Mouse (Mus musculus) neural tube, embryonic 12.5 days (tissue): Measurements from ENCODE around the gene Rai14. TPM values are rescaled to one million over a fixed set of nuclear protein-coding genes. Genes with fewer than 3 reads are reported as not detected.

Source experiments
- ATAC-seq: fragments of 200-750 bp; cut with Nextera tagmentation; 2 replicates; pipeline ENCODE4 v1.8.0; 2017; ENCODE audit warnings: low read depth, mild to moderate bottlenecking, moderate TSS enrichment, moderate library complexity; ENCODE audit not compliant: low FRiP score
- H3K27ac ChIP-seq: fragments of 300-500 bp; sonication (generic); 2 replicates; pipeline ENCODE4 v1.5.1; 2016
- H3K27me3 ChIP-seq: fragments of 300-500 bp; sonication (generic); replicated peaks from 2 replicates; pipeline ENCODE4 v1.6.1; 2016; ENCODE audit warnings: mild to moderate bottlenecking
- H3K36me3 ChIP-seq: fragments of 300-500 bp; sonication (generic); 2 replicates; pipeline ENCODE4 v1.6.1; 2016; ENCODE audit warnings: mild to moderate bottlenecking
- H3K4me1 ChIP-seq: fragments of 300-500 bp; sonication (generic); 2 replicates; pipeline ENCODE4 v1.6.1; 2016
- H3K4me2 ChIP-seq: fragments of 300-500 bp; sonication (generic); replicated peaks from 2 replicates; pipeline ENCODE4 v1.6.1; 2016; ENCODE audit warnings: mild to moderate bottlenecking
- H3K4me3 ChIP-seq: fragments of 300-500 bp; sonication (generic); 2 replicates; pipeline ENCODE4 v1.5.1; 2016
- H3K9ac ChIP-seq: fragments of 300-500 bp; sonication (generic); 2 replicates; pipeline ENCODE4 v1.6.1; 2016; ENCODE audit warnings: mild to moderate bottlenecking
- H3K9me3 ChIP-seq: fragments of 300-500 bp; sonication (generic); 2 replicates; pipeline ENCODE4 v1.6.1; 2016; ENCODE audit warnings: mild to moderate bottlenecking
- WGBS: fragments of 180-500 bp; shearing (Covaris S2); methylation state at CpG from one replicate; pipeline ENCODE4 v1.1.7; 2016; 5-methylcytosine and 5-hydroxymethylcytosine counted together
- polyA plus RNA-seq: library from polyadenylated mRNA; unstranded; fragments of >200 nt; fragmentation: Nextera tagmentation; extraction: Ambion mirVana; gene quantifications from 2 replicates; pipeline ENCODE4 v1.2.1, GENCODE M21; 2016

The Rai14 gene
- polyA plus RNA-seq, 1 experiment from 2014 or later, result 63.3 TPM

DNA sequence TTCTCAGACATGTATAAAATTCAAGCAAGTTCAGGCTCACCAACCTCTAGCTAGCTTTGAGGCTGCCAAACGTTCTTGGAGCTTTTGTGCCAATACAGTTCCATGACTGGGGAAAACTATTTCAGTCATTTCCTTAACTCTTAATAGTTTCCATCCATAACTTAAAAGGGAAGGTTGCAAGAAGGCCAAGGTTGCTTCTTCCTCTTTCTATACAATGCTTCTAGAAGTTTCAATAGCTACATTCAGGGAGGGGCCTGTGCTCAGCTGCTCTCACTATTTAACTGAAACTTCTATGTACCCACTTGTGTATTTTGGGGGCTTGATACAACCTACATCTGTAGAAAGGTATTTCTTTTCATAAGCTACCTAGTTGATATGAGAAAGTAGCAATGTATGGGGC is 24.9 kb upstream of the Rai14 start:
- Histone ChIP-seq H3K4me3 (no peak overlapping the region), H3K9me3 (no peaks in the 10 kb centered on the region), H3K9ac (no peak overlapping the region), H3K27me3 (no peaks in the 10 kb centered on the region), H3K4me1 (no peaks in the 10 kb centered on the region), H3K27ac (no peak overlapping the region), H3K4me2 (no peak overlapping the region), H3K36me3 (no peaks in the 10 kb centered on the region)
- 75% methylated on average over 1 of the region's 1 CpGs for WGBS
- ATAC-seq, result no peak

GRCm38 (mm10) chr15:10738354-10739142 is 24.1 kb upstream of the Rai14 start:
- Histone ChIP-seq H3K4me3 (no peak overlapping the region), H3K4me1 (no peaks in the 10 kb centered on the region), H3K27me3 (no peaks in the 10 kb centered on the region), H3K9ac (no peak overlapping the region), H3K27ac (no peak overlapping the region), H3K9me3 (no peaks in the 10 kb centered on the region), H3K36me3 (no peaks in the 10 kb centered on the region), H3K4me2 (no peak overlapping the region)
- no peak for ATAC-seq
- 83% methylated on average over 6 of the region's 6 CpGs for WGBS

DNA sequence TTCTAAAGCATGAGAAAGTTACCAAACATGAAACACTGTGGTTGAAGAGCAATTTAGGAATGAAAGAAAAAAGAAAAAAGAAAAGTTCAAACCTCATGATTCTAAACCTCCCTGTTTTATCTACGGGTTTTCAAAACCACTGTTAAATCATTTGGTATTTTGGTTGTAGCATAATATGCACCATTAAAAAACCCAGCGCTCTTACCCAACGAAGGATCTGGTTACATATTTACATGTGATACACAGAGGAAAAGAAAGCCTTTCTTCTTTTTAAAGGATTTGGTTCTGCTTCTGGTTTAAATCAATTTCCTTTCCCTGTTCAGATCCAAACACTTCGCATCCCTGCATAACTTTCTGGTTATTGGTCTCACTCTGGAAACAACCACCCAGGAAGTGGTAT is 21.5 kb upstream of the Rai14 start:
- WGBS, result 87% methylated on average over 4 of the region's 4 CpGs
- no peak for ATAC-seq
- no peaks in the 10 kb centered on the region for H3K36me3 ChIP-seq
- no peaks in the 10 kb centered on the region for H3K4me1 ChIP-seq
- no peak overlapping the region for H3K4me2 ChIP-seq
- no peak overlapping the region for H3K9ac ChIP-seq
- no peaks in the 10 kb centered on the region for H3K27me3 ChIP-seq
- no peak overlapping the region for H3K27ac ChIP-seq
- H3K9me3 ChIP-seq, result no peaks in the 10 kb centered on the region
- no peak overlapping the region for H3K4me3 ChIP-seq

GRCm38 (mm10) chr15:10735216-10735615 is 20.8 kb upstream of the Rai14 start:
- H3K4me1 ChIP-seq, result no peaks in the 10 kb centered on the region
- H3K9ac ChIP-seq, result no peak overlapping the region
- no peaks in the 10 kb centered on the region for H3K27me3 ChIP-seq
- no peak overlapping the region for H3K4me3 ChIP-seq
- H3K36me3 ChIP-seq, result no peaks in the 10 kb centered on the region
- H3K4me2 ChIP-seq, result no peak overlapping the region
- H3K27ac ChIP-seq, result no peak overlapping the region
- no peak for ATAC-seq
- WGBS, result 85% methylated on average over 8 of the region's 8 CpGs
- no peaks in the 10 kb centered on the region for H3K9me3 ChIP-seq

DNA sequence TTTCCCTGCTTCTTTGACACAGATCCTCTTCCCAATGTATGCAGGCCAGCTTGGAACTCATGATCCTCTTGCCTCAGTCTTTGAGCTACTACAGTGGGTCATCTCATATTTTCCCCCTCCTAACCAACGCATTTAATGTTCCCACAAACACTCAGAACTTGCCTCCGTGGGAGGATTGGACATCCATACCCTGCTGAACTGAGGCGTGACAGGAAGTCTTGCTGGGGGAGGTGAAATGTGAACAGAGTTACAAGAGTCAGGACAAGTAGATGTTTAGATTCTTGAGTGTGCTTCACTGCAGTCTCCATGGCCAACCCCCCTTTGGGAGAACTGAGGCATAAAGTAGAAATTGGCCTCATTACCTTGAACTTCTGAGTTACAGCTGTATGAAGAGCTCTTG is 17.0 kb upstream of the Rai14 start:
- no peak for ATAC-seq
- no peaks in the 10 kb centered on the region for H3K27me3 ChIP-seq
- H3K4me1 ChIP-seq, result no peaks in the 10 kb centered on the region
- WGBS, result 86% methylated on average over 3 of the region's 3 CpGs
- no peaks in the 10 kb centered on the region for H3K36me3 ChIP-seq
- no peak overlapping the region for H3K4me3 ChIP-seq
- no peak overlapping the region for H3K4me2 ChIP-seq
- no peak overlapping the region for H3K27ac ChIP-seq
- H3K9ac ChIP-seq, result no peak overlapping the region
- no peaks in the 10 kb centered on the region for H3K9me3 ChIP-seq

DNA sequence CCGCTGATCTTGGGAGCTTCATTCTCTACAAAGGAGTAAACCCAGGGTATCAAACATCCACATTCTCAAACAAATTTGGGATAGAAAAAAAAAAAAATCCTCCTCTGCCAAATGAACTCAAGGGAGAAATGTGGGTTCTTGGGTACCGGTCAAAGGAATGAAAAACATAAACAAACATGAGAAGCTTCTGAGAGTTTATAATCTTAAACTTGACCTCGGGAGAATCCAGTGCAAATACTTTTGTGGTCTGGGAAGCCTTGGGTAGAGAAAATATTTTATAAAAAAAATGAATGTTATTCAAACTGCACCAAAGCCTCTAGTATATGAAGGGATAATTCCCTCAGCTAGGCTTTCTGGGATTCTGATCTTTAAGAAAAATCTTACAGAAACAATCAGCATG is 11.8 kb upstream of the Rai14 start:
- peaks cover 12% of the 10 kb centered on the region for H3K4me1 ChIP-seq
- H3K4me2 ChIP-seq, result no peak overlapping the region
- no peaks in the 10 kb centered on the region for H3K27me3 ChIP-seq
- WGBS, result 92% methylated on average over 3 of the region's 3 CpGs
- H3K9ac ChIP-seq, result no peak overlapping the region
- no peaks in the 10 kb centered on the region for H3K36me3 ChIP-seq
- H3K4me3 ChIP-seq, result no peak overlapping the region
- no peaks in the 10 kb centered on the region for H3K9me3 ChIP-seq
- ATAC-seq, result no peak
- no peak overlapping the region for H3K27ac ChIP-seq

GRCm38 (mm10) chr15:10724857-10725256 is 10.4 kb upstream of the Rai14 start:
- Histone ChIP-seq H3K4me1 (peaks cover 12% of the 10 kb centered on the region), H3K4me2 (no peak overlapping the region), H3K27me3 (no peaks in the 10 kb centered on the region), H3K27ac (no peak overlapping the region), H3K36me3 (no peaks in the 10 kb centered on the region), H3K9me3 (no peaks in the 10 kb centered on the region), H3K9ac (no peak overlapping the region), H3K4me3 (no peak overlapping the region)
- ATAC-seq, result no peak
- WGBS, result 85% methylated on average over 3 of the region's 3 CpGs

DNA sequence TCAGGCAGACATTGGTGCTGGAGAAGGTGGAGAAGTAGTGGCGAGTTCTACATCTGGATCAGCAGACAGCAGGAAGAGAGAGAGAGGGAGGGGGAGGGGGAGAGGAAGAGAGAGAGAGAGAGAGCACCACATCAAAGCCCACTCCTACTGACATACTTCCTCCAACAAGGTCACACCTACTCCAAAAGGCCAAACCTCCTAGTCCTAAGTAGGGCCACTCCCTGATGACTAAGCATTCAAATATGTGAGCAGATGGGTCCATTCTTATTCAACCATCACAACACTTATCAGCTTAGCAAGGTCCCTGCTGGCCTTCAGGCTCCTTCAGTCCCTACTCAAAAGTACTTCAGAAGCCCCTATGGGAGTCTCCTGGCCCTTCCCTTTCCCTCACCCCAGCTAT is 9.1 kb upstream of the Rai14 start:
- H3K9me3 ChIP-seq, result no peaks in the 10 kb centered on the region
- no peak overlapping the region for H3K9ac ChIP-seq
- no peak for ATAC-seq
- no peak overlapping the region for H3K4me2 ChIP-seq
- H3K4me1 ChIP-seq, result peaks cover 12% of the 10 kb centered on the region
- H3K36me3 ChIP-seq, result no peaks in the 10 kb centered on the region
- no peaks in the 10 kb centered on the region for H3K27me3 ChIP-seq
- no peak overlapping the region for H3K27ac ChIP-seq
- H3K4me3 ChIP-seq, result no peak overlapping the region
- 63% methylated on average over 1 of the region's 1 CpGs for WGBS

DNA sequence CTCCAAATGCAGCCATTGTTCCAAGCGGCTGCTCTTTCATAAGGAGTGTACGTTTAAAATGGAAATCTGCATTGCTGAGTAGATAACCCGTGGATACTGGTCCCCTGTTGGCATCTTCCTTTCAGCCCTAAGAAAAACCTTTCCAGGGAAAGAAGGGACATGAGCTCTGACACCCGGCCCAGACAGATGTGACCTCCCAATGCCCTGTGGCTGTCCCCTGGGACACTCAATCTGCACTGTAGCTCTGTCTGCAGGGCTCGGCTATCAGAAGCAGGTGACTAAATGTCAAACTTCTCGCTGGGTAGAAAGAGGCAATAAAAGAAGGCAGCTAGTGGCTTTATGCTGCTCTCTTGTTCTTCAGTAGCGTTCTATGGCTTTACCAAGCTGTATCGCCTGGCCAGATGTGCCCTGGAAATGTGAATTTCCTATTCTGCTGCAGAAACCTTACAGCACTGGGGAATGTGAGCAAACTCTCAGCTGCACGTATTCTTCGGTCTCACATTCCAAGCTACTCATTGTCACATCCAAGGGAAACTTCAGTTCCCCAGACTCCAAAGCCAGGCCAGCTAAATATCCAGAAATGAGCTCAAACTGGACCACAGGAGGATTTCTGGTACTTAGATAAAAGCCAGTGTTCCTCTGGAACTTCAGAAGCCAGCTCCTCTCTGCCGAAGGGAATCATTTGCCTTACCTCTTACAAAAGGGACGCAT is 8.4 kb upstream of the Rai14 start:
- Histone ChIP-seq H3K36me3 (no peaks in the 10 kb centered on the region), H3K4me3 (no peak overlapping the region), H3K9ac (no peak overlapping the region), H3K27me3 (no peaks in the 10 kb centered on the region), H3K4me2 (0 out of 2 replicates have a peak overlapping the region, but pooled peaks have one; percentile 9), H3K4me1 (peaks cover 12% of the 10 kb centered on the region), H3K27ac (no peak overlapping the region), H3K9me3 (no peaks in the 10 kb centered on the region)
- ATAC-seq, result no peak
- 27% methylated on average over 12 of the region's 12 CpGs for WGBS

DNA sequence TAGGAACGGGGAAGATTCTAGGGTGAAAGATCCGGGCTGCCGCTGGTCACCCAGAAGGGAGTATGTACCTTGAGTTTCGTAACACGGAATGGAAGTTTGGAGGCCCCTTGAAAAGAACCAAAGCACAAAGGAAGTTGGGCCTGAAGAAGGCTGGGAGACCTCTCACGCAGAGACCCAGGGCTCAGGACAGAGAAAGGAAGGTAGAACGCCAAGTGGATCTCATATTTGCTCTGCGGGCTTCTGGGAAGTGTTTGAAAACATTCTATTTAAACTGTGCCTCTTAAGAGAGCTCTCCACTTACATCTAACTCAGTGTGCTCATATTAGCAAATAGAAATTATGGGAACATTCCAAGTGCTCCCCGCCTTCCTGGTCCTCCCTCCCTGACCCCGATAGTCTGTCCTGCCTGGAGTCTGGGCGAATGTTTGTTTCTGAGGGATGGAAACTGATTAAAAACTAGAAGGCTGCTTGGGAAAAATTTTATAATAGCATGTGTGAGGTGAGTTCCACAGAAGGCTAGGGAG is 6.9 kb upstream of the Rai14 start:
- Histone ChIP-seq H3K4me3 (no peak overlapping the region), H3K27me3 (no peaks in the 10 kb centered on the region), H3K4me2 (no peak overlapping the region), H3K36me3 (no peaks in the 10 kb centered on the region), H3K9ac (no peak overlapping the region), H3K9me3 (no peaks in the 10 kb centered on the region; the same call in 1 of the 2 replicates), H3K27ac (no peak overlapping the region), H3K4me1 (peaks cover 12% of the 10 kb centered on the region)
- WGBS, result 93% methylated on average over 11 of the region's 11 CpGs
- ATAC-seq, result no peak

- no peak for ATAC-seq
These were observed 6.2 kb upstream of the Rai14 start for GRCm38 (mm10) chr15:10720671-10721070.

DNA sequence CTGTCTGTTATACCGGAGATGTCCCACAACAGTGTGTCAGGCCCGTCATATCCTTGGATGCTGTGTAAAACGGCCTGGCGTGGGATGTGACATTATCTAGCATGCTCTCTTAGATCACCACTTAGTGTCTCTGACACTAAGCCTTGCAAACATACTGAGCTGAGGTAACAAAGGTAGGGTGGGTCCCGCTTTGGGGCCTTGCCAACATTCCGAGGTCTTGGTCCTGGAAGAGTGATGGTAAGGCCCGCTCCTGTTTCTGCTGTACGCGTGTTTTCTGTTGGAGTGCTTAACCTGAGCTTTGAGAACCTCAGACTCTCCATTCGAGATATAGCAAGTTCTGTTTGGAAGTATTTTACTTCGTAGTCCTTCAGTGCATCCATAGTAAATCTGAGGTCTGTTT is 5.8 kb upstream of the Rai14 start:
- Histone ChIP-seq H3K36me3 (no peaks in the 10 kb centered on the region), H3K27ac (no peak overlapping the region), H3K9me3 (no peaks in the 10 kb centered on the region; the same call in 1 of the 2 replicates), H3K4me1 (peaks cover 12% of the 10 kb centered on the region), H3K4me2 (no peak overlapping the region), H3K27me3 (no peaks in the 10 kb centered on the region), H3K4me3 (no peak overlapping the region), H3K9ac (no peak overlapping the region)
- ATAC-seq, result no peak
- WGBS, result 87% methylated on average over 11 of the region's 11 CpGs

More at GRCm38 (mm10) chr15:10720671-10721070, 6.2 kb upstream of the Rai14 start:
- H3K36me3 ChIP-seq, result no peaks in the 10 kb centered on the region
- H3K9ac ChIP-seq, result no peak overlapping the region
- no peaks in the 10 kb centered on the region for H3K27me3 ChIP-seq
- H3K4me2 ChIP-seq, result no peak overlapping the region
- no peak overlapping the region for H3K4me3 ChIP-seq
- H3K27ac ChIP-seq, result no peak overlapping the region
- 78% methylated on average over 8 of the region's 8 CpGs for WGBS
- no peaks in the 10 kb centered on the region; the same call in 1 of the 2 replicates for H3K9me3 ChIP-seq
- peaks cover 12% of the 10 kb centered on the region for H3K4me1 ChIP-seq
